Mouse (Mus musculus) olfactory bulb, adult 2 months (tissue): Measurements from ENCODE around the gene Chtf18. TPM values are rescaled to one million over a fixed set of nuclear protein-coding genes. Genes with fewer than 3 reads are reported as not detected.

Experiments used
- H3K27ac ChIP-seq: fragments of 200-500 bp; 2 replicates; pipeline ENCODE4 v1.5.1; 2012; ENCODE audit warnings: low read depth, low read length; ENCODE audit not compliant: insufficient read depth
- H3K4me1 ChIP-seq: fragments of 200-500 bp; 2 replicates; pipeline ENCODE4 v1.6.1; 2012; ENCODE audit warnings: low read length; ENCODE audit not compliant: control insufficient read depth, insufficient read depth
- H3K4me3 ChIP-seq: fragments of 200-500 bp; 2 replicates; pipeline ENCODE4 v1.5.1; 2012; ENCODE audit warnings: mild to moderate bottlenecking, low read depth, low read length, moderate library complexity; ENCODE audit not compliant: insufficient read depth
- CTCF ChIP-seq: fragments of 200-500 bp; IDR thresholded peaks from 2 replicates; pipeline ENCODE4 v1.5.1; 2012; ENCODE audit warnings: low read depth, mild to moderate bottlenecking, low read length, moderate library complexity; ENCODE audit not compliant: insufficient read depth
- POLR2A ChIP-seq: fragments of 200-500 bp; IDR thresholded peaks from 2 replicates; pipeline ENCODE4 v1.6.1; 2012; ENCODE audit warnings: mild to moderate bottlenecking, low read depth, low read length, moderate library complexity; ENCODE audit not compliant: insufficient read depth
- WGBS: fragments of 180-500 bp; shearing (Covaris S2); methylation state at CpG from one replicate; pipeline ENCODE4 v1.1.7; 2018; 5-methylcytosine and 5-hydroxymethylcytosine counted together
- polyA plus RNA-seq: library from polyadenylated mRNA; stranded (reverse); fragments of >200 nt; gene quantifications from 2 replicates; pipeline ENCODE4 v1.2.4, GENCODE M21; 2012; ENCODE audit warnings: low replicate concordance; ENCODE audit not compliant: missing spikeins, insufficient read depth, insufficient read length

Chtf18 gene
- polyA plus RNA-seq, 1 experiment: not detected

GRCm38 (mm10) chr17:25717691-25718090 lies 9.5 kb downstream of the Chtf18 start:
- no peak for TF ChIP-seq POLR2A
- no peak for TF ChIP-seq CTCF
- Histone ChIP-seq H3K27ac (no peak overlapping the region), H3K4me1 (peaks cover 10% of the 10 kb centered on the region), H3K4me3 (peak overlapping the region; percentile 49)
- WGBS: 16% methylated on average over 6 of the region's 6 CpGs

DNA sequence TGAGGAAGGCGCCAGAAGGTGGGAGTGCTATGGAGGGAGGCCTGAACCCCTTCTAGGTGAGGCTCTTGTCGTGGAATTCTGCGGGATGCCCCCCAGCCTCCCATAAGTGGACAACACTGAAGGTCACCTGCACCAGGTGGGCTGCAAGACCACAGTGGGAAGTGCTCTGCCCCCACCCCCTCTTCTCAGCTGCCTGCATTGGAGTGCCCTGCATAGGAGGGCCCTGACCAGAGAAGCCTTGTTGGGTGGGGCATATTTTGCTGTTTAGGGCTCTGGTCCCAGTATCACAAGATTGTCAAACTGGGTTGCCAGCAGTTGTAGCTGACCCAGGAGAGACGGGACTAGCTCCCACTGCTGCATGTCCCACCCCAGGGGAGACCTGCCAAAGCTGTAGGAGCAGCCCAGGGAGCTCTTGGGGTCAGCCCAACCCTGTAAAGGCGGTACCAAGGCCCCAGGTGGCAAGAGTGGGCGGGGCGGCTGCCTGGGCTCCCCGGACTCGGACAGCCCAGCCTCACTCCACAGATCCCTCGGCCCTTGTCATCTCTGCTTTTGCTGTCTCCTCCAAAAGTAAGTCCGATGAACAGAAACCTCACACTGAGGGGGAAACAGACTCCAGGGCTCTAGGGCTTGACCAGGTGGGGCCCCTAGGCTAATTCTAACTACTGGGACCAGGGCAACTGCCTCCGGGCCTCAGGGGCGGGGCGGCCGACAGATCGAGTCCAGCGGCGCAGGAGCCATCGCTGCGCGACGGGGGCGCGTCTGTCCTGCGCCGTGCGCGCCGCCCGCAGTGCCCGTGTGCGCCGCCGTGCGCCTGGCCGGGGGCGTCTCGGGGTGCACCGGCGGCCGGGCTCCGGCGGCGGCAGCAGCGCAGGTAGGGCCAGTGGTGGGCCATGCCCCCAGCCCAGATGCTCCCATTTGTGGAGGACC lies 10.2 kb downstream of the Chtf18 start, which contains the start of gene Gng13:
Gene Gng13, plus strand, starts transcription at position 461 of the 927 bp plus-strand sequence.
- WGBS: 3% methylated on average over 45 of the region's 45 CpGs
- no peak within 1 kb of the TSS for H3K27ac ChIP-seq
- peak within 1 kb of the TSS; percentile 49 for H3K4me3 ChIP-seq
- H3K4me1 ChIP-seq: peaks cover 10% of the 10 kb centered on the region
- TF ChIP-seq POLR2A: no peak
- TF ChIP-seq CTCF: no peak

- Histone ChIP-seq H3K4me3 (no peak overlapping the region), H3K4me1 (peaks cover 10% of the 10 kb centered on the region), H3K27ac (no peak overlapping the region)
- TF ChIP-seq POLR2A: no peak
- TF ChIP-seq CTCF: no peak
- 10% methylated on average over 6 of the region's 6 CpGs for WGBS
Measured at GRCm38 (mm10) chr17:25716130-25716529, 11.1 kb downstream of the Chtf18 start.

DNA sequence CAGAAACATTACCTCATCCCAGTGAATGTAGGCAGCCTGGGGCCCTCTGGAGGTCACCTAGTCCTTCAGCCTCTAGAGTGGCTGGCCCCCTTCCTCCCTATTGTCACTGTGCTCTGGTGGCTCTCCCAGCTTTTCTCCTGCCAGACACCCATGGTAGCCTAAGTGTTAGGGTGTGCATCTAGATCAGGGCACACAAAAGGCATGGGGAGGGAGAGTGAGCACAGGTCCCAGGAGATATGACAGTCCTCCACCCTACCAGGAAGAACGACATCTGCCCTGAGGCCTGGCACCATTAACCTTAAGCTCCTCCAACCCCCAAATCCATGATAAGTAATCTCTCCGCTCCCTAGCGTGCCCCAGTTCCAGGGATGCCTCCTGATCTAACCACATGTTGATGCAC lies 11.6 kb downstream of the Chtf18 start:
- no peak overlapping the region for H3K27ac ChIP-seq
- TF ChIP-seq CTCF: no peak
- TF ChIP-seq POLR2A: no peak
- 74% methylated on average over 3 of the region's 3 CpGs for WGBS
- peaks cover 10% of the 10 kb centered on the region for H3K4me1 ChIP-seq
- H3K4me3 ChIP-seq: no peak overlapping the region

DNA sequence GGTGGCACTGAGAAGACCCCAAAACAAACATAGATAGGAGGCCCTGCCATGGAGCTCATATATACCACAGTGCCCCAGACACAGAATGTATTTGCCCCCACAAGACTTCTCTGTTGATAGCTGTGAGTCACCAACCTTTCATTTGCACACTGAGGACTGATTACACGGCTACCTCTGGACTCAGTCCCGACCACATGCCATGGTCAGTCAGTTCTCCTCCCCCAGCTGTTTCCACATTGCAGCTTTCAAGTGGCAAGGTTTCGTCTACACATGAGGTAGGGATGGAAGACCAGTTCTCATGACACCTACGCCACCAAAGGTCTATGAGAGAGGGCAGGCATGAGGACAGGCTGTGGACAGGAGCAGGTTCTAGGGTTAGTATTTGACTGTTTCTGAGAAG lies 16.1 kb downstream of the Chtf18 start:
- Histone ChIP-seq H3K4me1 (no peaks in the 10 kb centered on the region), H3K4me3 (no peak overlapping the region), H3K27ac (no peak overlapping the region)
- TF ChIP-seq CTCF (no peak), POLR2A (no peak)
- 81% methylated on average over 4 of the region's 4 CpGs for WGBS

DNA sequence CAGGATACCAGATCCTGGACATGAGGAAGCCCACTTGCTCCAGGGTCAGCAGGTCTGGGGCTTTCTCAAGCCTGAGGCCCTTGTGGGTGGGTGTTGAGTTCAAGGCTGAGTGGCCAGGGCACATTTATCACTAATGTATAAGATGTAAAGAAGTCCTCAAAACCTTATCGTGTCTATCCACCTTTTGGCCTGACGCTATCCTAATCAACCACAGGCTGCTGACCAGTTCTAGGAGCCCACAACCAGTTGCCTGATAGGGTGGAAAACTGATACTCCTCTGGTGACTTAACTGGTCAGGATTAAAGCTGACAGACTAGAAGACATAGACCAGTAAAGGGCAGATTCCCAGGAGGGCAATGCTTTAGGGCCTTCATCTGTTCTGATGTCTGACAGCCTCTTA lies 17.2 kb downstream of the Chtf18 start:
- Histone ChIP-seq H3K4me1 (no peaks in the 10 kb centered on the region), H3K4me3 (no peak overlapping the region), H3K27ac (no peak overlapping the region)
- TF ChIP-seq POLR2A (no peak), CTCF (no peak)
- 96% methylated on average over 2 of the region's 2 CpGs for WGBS

DNA sequence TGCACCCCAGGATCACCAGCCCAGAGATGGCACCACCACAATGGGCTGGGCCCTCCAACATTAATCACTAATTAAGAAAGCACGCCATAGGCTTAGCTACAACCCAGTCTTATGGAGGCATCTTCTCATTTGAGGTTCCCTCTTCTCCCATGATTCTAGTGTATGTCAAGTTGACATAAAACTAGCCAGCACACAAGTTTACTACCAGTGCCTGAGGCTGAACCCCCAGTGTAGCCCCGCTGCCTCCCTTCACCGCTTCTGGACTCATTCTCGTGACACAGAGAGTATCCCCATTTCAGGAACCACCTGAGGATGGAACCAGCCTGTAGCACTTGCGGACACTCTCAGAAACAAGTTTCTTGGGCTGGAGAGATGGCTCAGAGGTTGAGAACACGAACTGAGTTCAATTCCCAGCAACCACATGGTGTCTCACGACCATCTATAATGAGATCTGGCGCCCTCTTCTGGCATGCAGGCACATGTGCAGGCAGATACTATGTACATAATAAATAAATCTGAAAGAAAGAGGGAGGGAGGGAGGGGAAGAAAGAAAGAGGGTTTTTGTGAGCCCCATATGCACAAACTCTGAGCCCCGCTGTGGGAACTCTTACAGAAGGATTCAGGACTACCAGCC lies 26.2 kb downstream of the Chtf18 start:
- Histone ChIP-seq H3K4me3 (no peak overlapping the region), H3K27ac (no peak overlapping the region), H3K4me1 (no peaks in the 10 kb centered on the region)
- no peak for TF ChIP-seq CTCF
- no peak for TF ChIP-seq POLR2A
- 64% methylated on average over 9 of the region's 9 CpGs for WGBS

GRCm38 (mm10) chr17:25698446-25698845 lies 28.8 kb downstream of the Chtf18 start:
- Histone ChIP-seq H3K27ac (no peak overlapping the region), H3K4me3 (no peak overlapping the region), H3K4me1 (no peaks in the 10 kb centered on the region)
- TF ChIP-seq POLR2A (no peak), CTCF (peak; percentile 23; the same call in 1 of the 2 replicates)
- 15% methylated on average over 7 of the region's 7 CpGs for WGBS

DNA sequence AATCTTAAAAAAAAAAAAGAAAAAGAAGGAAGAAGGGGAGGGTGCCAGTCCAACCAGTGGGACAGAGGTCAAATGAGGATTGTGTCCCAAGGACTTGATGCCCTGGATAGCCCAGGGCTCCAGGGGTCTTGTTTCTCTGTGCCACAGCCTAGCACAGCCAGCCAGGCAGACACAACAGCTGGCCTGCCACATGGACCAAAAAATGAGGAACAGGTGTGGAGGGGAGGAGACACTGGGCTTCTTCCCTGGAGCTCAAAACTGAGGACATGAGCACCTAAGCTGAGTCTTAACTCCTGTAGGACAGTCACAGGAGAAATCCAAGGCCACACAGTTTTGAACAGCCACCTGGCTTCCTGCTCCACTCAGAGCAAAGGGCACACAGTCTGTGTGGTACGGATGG lies 31.0 kb downstream of the Chtf18 start:
- no peaks in the 10 kb centered on the region for H3K4me1 ChIP-seq
- H3K4me3 ChIP-seq: no peak overlapping the region
- TF ChIP-seq CTCF (no peak), POLR2A (no peak)
- 67% methylated on average over 1 of the region's 1 CpGs for WGBS
- H3K27ac ChIP-seq: no peak overlapping the region

DNA sequence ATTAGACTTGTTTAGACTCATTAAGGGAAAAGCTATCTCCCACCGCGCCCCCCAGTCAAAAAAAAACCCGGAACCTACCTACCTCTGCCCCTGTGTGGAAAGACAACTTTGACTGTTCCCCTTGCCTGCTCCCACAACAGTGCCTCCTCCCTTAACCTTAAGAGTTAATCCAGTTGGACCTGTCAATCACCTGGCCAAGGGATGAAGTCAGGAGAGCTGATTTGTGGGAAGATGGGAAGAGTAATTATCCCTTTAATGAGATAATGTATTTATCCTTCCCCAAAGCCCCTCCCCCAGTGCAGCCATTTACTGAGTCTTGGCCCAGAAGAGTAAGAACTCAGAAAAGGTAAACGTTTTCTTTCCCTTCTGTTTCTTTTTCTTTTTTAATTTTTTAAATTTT lies 38.3 kb downstream of the Chtf18 start:
- TF ChIP-seq POLR2A (no peak), CTCF (no peak)
- Histone ChIP-seq H3K4me1 (no peaks in the 10 kb centered on the region), H3K27ac (no peak overlapping the region), H3K4me3 (no peak overlapping the region)
- 81% methylated on average over 4 of the region's 4 CpGs for WGBS
